Mouse (Mus musculus) cerebellum, adult 2 months (tissue): ENCODE results near the gene Ung. TPM values are rescaled to one million over a fixed set of nuclear protein-coding genes. Genes with fewer than 3 reads are reported as not detected.

Experiments used
- DNase-seq, 2 experiments: peaks; one replicate each; pipeline ENCODE4 v3.0.0; 2021
- H3K27ac ChIP-seq: fragments of 200-500 bp; 2 replicates; pipeline ENCODE4 v1.5.1; 2012; ENCODE audit warnings: low read length, control low read depth, inconsistent platforms; ENCODE audit not compliant: insufficient read depth
- H3K27me3 ChIP-seq: fragments of 200-500 bp; 2 replicates; pipeline ENCODE4 v1.6.1; 2012; ENCODE audit warnings: inconsistent platforms, mild to moderate bottlenecking, low read length, moderate library complexity; ENCODE audit not compliant: control insufficient read depth, insufficient read depth
- H3K4me1 ChIP-seq: fragments of 200-500 bp; 2 replicates; pipeline ENCODE4 v1.6.1; 2011; ENCODE audit warnings: low read length; ENCODE audit not compliant: control insufficient read depth, insufficient read depth
- H3K4me3 ChIP-seq: fragments of 200-500 bp; replicated peaks from 2 replicates; pipeline ENCODE3; 2011; ENCODE audit warnings: mild to moderate bottlenecking, low read depth, low read length, control low read depth; ENCODE audit not compliant: insufficient read depth
- CTCF ChIP-seq: fragments of 200-500 bp; IDR thresholded peaks from 2 replicates; pipeline ENCODE4 v1.5.1; 2011; ENCODE audit warnings: low read depth, mild to moderate bottlenecking, control low read depth, low read length, moderate library complexity, borderline replicate concordance; ENCODE audit not compliant: insufficient read depth
- POLR2A ChIP-seq: fragments of 200-500 bp; IDR thresholded peaks from 2 replicates; pipeline ENCODE4 v1.6.1; 2011; ENCODE audit warnings: low read length, control low read depth, borderline replicate concordance; ENCODE audit not compliant: insufficient read depth
- WGBS: fragments of 180-500 bp; shearing (Covaris S2); methylation state at CpG from one replicate; pipeline ENCODE4 v1.1.7; 2018; 5-methylcytosine and 5-hydroxymethylcytosine counted together
- polyA plus RNA-seq: library from polyadenylated mRNA; depleted of rRNA; stranded (reverse); fragments of >200 nt; gene quantifications from 2 replicates; pipeline ENCODE4 v1.2.3, GENCODE M21; 2012; rRNA removed

The Ung gene
- polyA plus RNA-seq, 1 experiment, result 4.3 TPM

- Histone ChIP-seq H3K4me3 (no peak overlapping the region), H3K27me3 (no peaks in the 10 kb centered on the region), H3K27ac (no peak overlapping the region), H3K4me1 (no peaks in the 10 kb centered on the region)
- TF ChIP-seq POLR2A, result no peak
- no peak for DNase-seq
- 76% methylated on average over 8 of the region's 8 CpGs for WGBS
Measured at GRCm38 (mm10) chr5:114176548-114177400, 46.6 kb downstream of the Ung start.

- no peak for DNase-seq
- no peak overlapping the region for H3K4me3 ChIP-seq
- H3K27ac ChIP-seq, result no peak overlapping the region
- no peaks in the 10 kb centered on the region for H3K4me1 ChIP-seq
- WGBS, result 77% methylated on average over 4 of the region's 4 CpGs
- no peaks in the 10 kb centered on the region for H3K27me3 ChIP-seq
- no peak for TF ChIP-seq POLR2A
- TF ChIP-seq CTCF, result no peak
Measured at GRCm38 (mm10) chr5:114177966-114178719, 48.0 kb downstream of the Ung start.

GRCm38 (mm10) chr5:114179541-114179940 is 49.4 kb downstream of the Ung start:
- Histone ChIP-seq H3K4me3 (no peak overlapping the region), H3K4me1 (no peaks in the 10 kb centered on the region), H3K27me3 (no peaks in the 10 kb centered on the region), H3K27ac (no peak overlapping the region; the same call in 1 of the 2 replicates)
- WGBS, result 49% methylated on average over 11 of the region's 11 CpGs
- no peak for TF ChIP-seq POLR2A
- TF ChIP-seq CTCF, result no peak
- DNase-seq, result peak in 1 of 2 experiments; percentile 20

GRCm38 (mm10) chr5:114183493-114183892 is 53.3 kb downstream of the Ung start:
- DNase-seq, result no peak
- 91% methylated on average over 2 of the region's 2 CpGs for WGBS
- H3K27me3 ChIP-seq, result no peaks in the 10 kb centered on the region
- H3K27ac ChIP-seq, result no peak overlapping the region
- no peak overlapping the region for H3K4me3 ChIP-seq
- H3K4me1 ChIP-seq, result no peaks in the 10 kb centered on the region
- no peak for TF ChIP-seq POLR2A
- TF ChIP-seq CTCF, result no peak

GRCm38 (mm10) chr5:114187108-114187507 is 56.9 kb downstream of the Ung start:
- DNase-seq, result no peak
- TF ChIP-seq CTCF, result no peak
- TF ChIP-seq POLR2A, result no peak
- Histone ChIP-seq H3K4me3 (no peak overlapping the region), H3K4me1 (no peaks in the 10 kb centered on the region), H3K27me3 (no peaks in the 10 kb centered on the region), H3K27ac (no peak overlapping the region)
- WGBS, result 74% methylated on average over 2 of the region's 2 CpGs

Other genes starting within 250 kb of the Ung start
- 90.2 and 94.1 TPM in 2 replicates for gene Coro1c, start 221.6 kb upstream of the Ung start, polyA plus RNA-seq
- gene Ssh1, start 136.5 kb upstream of the Ung start, polyA plus RNA-seq, result 15.0 and 16.7 TPM in 2 replicates
- gene Dao, start 126.7 kb upstream of the Ung start, polyA plus RNA-seq, result 51.3 and 63.2 TPM in 2 replicates
- 42.9 and 44.1 TPM in 2 replicates for gene Usp30, start 64.9 kb upstream of the Ung start, polyA plus RNA-seq
- 95.3 and 95.7 TPM in 2 replicates for gene Svop, start 38.8 kb upstream of the Ung start, polyA plus RNA-seq
- gene Alkbh2, start 2.2 kb upstream of the Ung start, polyA plus RNA-seq, result 10.2 and 10.9 TPM in 2 replicates
- gene Acacb, start 16.1 kb downstream of the Ung start, polyA plus RNA-seq, result 4.6 and 5.2 TPM in 2 replicates
- gene Foxn4, start 143.4 kb downstream of the Ung start, polyA plus RNA-seq, result not detected in 2 replicates
- gene Myo1h, start 158.8 kb downstream of the Ung start, polyA plus RNA-seq, result 0.67 and 0.69 TPM in 2 replicates